Mouse (Mus musculus) telencephalon, adult 2 months (tissue): ENCODE measurements around the gene Txnip.

Experiments used
- DNase-seq: peaks from one replicate; pipeline ENCODE4 v3.0.0-alpha.2; 2011; ENCODE audit warnings: low read depth, low spot score

The Txnip gene

DNA sequence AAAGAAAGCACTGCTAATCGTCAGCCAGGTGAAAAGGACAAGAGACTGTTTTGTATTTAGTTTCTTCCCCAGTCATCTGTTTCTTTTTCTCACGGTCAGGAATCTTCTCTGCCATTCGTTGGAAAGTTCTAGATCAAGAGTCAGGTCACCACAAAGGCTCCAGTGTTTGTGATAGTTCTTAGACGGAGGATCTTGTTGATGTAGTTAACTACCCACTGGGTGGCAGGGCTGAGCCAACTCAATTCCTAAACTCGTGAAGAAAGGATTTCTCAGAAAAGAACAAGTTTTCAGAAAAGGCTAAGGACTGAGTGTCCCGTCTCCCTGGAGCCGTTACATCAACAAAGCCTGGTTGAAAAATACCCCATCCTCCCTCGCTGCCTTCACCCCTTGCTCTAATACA lies 6.6 kb upstream of the Txnip start:
- peak; percentile 36 for DNase-seq

GRCm38 (mm10) chr3:96551890-96552289 lies 5.9 kb upstream of the Txnip start:
- no peak for DNase-seq

DNA sequence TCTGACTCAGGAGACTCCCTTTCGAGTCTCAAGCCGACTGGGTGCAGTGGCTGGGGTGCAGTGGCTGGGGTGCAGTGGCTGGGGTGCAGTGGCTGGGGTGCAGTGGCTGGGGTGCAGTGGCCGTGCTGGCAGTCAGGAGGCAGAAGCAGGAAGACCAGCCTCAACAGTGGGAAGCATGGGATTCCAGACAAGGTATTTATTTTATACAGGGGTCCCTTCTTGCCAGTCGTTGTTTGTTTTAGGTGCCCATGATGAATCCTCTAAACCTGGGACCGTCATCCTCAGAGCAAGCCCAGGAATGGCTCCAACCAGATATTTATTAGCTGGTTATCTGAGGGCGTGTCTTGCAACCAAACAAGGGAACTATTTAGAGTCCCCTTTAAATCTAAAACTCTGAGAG lies 4.2 kb upstream of the Txnip start:
- DNase-seq, result no peak

- DNase-seq, result no peak
Measured at GRCm38 (mm10) chr3:96554251-96554650, 3.5 kb upstream of the Txnip start.

- no peak for DNase-seq
Measured at GRCm38 (mm10) chr3:96555041-96555596, 2.6 kb upstream of the Txnip start.

GRCm38 (mm10) chr3:96555999-96556614 lies 1.6 kb upstream of the Txnip start:
- DNase-seq, result no peak

- no peak for DNase-seq
Measured at GRCm38 (mm10) chr3:96556651-96557635, 814 bp upstream of the Txnip start.

- no peak for DNase-seq
Measured at GRCm38 (mm10) chr3:96558159-96558558, 402 bp downstream of the Txnip start.

DNA sequence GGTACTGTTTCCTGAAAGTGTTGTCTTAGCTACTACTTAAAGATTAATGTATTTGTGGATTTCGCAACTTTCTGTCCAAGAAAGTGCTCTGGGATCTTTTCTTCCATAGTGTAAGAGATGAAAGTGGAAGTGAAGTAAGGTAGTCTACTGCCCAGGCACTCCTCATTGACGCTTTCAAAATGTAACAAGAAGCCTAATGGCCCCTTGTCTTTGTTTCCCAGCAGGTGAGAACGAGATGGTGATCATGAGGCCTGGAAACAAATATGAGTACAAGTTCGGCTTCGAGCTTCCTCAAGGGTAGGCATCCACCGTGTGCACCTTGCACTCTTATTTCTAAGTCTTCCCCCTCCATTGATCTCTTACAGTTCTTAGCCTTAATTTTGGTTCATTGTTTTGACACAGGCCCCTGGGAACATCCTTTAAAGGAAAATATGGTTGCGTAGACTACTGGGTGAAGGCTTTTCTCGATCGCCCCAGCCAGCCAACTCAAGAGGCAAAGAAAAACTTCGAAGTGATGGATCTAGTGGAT lies 975 bp downstream of the Txnip start:
- no peak for DNase-seq

- no peak for DNase-seq
Measured at GRCm38 (mm10) chr3:96559398-96559910, 1.7 kb downstream of the Txnip start.

GRCm38 (mm10) chr3:96559911-96560850 lies 2.4 kb downstream of the Txnip start:
- no peak for DNase-seq

DNA sequence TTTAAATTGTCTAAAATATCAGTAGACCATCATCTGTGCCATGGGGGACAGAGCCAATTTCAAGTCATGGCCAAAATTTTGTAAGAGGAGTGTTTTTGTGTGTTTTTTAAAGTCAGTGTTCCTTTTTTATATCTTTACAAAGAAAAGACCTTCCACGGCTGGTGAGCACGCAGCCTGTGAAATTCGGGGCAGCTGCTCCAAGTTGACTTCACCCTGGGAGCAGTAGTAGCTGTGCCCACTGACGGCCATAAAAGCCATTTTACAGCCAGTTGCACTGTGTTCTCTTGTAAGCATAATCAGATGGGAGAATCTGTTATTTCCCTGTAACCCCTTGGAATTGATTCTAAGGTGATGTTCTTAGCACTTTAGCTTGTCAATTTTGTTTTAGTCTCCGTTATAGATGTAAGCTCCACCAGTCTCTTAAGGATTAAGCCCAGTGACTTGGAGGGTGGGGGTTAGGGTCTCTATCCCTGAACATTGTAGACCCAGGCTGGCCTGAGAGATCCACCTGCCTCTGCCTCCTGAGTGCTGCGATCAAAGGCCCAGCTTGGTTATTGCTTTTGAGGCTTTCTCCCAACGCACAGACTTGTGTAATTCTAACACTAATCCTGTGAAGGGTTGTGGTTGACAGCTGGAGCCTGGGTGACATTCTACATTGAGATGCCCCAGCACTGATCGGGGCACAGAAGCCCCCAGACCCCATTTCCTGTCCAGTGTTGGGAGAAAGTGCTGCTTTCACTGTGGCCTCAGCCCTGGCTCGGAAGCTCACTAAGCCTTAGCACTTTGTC lies 3.3 kb downstream of the Txnip start:
- no peak for DNase-seq

GRCm38 (mm10) chr3:96561946-96562681 lies 4.4 kb downstream of the Txnip start:
- no peak for DNase-seq

GRCm38 (mm10) chr3:96563267-96563666 lies 5.5 kb downstream of the Txnip start:
- no peak for DNase-seq

GRCm38 (mm10) chr3:96563911-96564632 lies 6.3 kb downstream of the Txnip start:
- DNase-seq, result no peak

GRCm38 (mm10) chr3:96564633-96565032 lies 6.9 kb downstream of the Txnip start:
- DNase-seq, result peak; percentile 24

DNA sequence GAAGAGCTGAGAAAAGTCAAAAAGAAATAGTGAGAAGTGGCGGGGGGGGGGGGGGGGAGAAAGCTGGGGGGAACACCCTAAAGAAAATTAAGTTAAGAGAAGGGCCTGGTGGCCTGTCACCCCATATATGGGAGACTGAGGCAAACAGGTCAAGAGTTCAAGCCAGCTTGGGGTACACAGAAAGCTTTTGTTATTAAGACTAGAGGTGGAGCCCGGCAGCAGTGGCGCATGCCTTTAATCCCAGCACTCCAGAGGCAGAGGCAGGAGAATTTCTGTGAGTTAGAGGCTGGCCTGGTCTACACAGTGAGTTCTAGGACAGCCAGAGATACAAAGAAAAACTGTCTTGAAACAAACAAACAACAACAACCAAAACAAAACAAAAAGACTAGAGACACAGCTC lies 7.3 kb downstream of the Txnip start:
- DNase-seq, result no peak

- no peak for DNase-seq
Measured at GRCm38 (mm10) chr3:96566661-96567450, 9.1 kb downstream of the Txnip start.
